Mouse (Mus musculus) kidney, postnatal 14 days (tissue): ENCODE measurements around the gene Lrp3.
"Not testable (repeated sequence)": the region's sequence is repeated elsewhere in the genome, so short reads cannot be mapped to it uniquely, and the experiment has no call there.

Experiments used
- DNase-seq: peaks from one replicate; pipeline ENCODE4 v3.0.0; 2022; ENCODE audit warnings: mixed read lengths

Gene Lrp3

DNA sequence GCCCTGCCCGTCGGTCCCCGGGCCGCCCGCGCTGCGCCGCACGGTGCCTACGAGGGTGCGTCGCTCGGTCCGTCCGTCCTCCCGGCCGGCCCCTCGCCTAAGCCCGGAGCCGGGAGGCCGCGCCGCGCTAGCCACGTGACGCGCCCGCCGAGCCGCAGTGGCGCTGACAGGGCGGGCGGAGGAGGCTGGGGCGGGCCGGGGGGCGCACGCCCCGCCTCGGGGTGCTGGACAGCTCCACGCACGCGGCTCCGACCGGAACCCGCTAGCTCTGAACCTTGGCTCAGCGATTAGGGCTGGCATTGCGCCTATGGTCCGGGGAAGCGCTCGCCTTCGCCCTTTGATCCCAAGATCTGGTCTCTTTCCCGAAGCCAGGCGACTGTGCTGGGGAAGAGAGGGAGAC, at the start of gene Lrp3:
Gene Lrp3, minus strand, starts transcription at position 274 of the 400 bp plus-strand sequence.
- peak; percentile 93 for DNase-seq

DNA sequence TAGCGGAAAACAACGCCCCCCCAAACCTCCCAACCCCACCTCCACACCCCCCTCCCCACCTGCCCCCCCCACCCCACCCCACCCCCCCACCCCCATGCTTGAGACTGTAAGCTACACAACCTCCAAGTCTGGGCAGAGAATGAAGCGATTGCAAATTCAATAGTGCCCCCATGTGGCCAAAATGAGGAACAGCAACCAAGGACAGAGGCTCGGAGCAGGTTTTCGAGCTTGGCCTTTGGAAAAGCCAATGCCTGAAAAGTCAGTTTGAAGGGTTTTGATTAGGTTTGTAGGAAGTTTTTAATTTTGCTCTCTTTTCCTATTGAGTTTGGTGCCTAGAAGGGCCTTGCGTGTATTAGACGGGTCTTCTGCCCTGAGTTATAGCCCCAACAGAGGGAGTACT, 49.4 kb upstream of the Lrp3 start:
- DNase-seq = peak; percentile 61

DNA sequence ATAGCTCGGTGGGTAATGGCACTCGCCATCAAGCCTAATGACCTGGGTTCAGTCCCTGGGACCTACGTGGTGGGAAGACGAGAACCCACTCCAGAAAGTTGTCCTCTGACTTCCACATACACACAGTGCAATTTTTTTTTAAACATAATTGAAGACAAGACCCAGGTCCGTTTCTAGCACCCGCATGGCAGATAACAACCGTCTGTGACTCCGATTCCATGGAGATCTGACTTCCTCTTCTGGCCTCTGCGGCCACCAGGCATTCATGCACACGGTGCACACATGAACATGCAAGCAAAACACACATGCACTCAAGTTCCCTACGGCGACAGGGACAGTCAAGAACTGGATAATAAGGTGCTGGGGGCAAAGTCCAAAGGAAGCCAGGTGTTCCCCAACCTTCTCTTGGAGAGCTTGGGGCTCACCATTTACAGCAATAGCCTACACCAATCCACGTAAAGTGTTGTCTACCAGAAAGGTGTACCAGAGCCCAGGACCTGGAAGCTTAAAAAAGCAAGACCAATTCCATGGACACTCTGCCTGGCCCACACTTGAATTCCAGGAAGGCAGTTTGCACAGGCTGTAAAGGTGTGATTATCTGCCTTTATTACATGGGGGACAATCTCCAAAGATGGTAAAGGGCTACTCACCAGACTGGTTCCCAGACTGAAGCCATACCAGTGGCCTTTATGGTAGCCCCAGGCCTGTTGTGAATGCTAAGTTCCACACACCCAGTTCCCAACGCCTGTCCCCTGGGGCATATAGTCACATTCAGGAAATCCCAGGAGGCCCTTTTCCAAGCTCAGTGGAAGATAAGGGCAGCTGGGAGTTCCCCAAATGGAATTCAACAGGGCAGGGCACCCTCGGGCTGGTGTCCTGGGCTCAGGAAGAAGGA, 48.5 kb upstream of the Lrp3 start:
- DNase-seq = no peak

DNA sequence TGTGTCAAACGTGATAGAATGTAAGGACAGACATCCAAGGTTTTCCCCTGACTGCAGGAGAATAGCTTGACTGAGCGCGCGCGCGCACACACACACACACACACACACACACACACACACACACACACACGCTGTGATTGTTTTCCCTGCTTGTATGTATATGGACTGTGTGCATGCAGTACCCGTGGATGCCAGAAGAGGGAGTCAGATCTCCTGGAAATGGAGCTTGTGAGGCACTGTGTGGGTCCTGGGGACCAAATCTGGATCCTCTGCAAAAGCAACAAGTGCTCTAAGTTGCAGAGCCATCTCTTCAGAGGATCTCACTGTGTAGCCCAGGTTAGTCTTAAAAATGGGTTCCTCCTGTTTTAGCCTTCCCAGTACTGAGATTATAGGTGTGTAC, 44.1 kb upstream of the Lrp3 start:
- no peak for DNase-seq

GRCm38 (mm10) chr7:35258294-35258693, 43.0 kb upstream of the Lrp3 start:
- DNase-seq = peak; percentile 29

GRCm38 (mm10) chr7:35252041-35252558, 36.8 kb upstream of the Lrp3 start:
- peak; percentile 64 for DNase-seq

GRCm38 (mm10) chr7:35237935-35238334, 22.6 kb upstream of the Lrp3 start:
- DNase-seq = not testable (repeated sequence)

- DNase-seq = peak; percentile 73
Observed at GRCm38 (mm10) chr7:35235308-35235707, 20.0 kb upstream of the Lrp3 start.

- peak; percentile 99 for DNase-seq
Observed at GRCm38 (mm10) chr7:35234361-35235245, 19.3 kb upstream of the Lrp3 start.

- no peak for DNase-seq
Observed at GRCm38 (mm10) chr7:35233861-35234260, 18.6 kb upstream of the Lrp3 start.

DNA sequence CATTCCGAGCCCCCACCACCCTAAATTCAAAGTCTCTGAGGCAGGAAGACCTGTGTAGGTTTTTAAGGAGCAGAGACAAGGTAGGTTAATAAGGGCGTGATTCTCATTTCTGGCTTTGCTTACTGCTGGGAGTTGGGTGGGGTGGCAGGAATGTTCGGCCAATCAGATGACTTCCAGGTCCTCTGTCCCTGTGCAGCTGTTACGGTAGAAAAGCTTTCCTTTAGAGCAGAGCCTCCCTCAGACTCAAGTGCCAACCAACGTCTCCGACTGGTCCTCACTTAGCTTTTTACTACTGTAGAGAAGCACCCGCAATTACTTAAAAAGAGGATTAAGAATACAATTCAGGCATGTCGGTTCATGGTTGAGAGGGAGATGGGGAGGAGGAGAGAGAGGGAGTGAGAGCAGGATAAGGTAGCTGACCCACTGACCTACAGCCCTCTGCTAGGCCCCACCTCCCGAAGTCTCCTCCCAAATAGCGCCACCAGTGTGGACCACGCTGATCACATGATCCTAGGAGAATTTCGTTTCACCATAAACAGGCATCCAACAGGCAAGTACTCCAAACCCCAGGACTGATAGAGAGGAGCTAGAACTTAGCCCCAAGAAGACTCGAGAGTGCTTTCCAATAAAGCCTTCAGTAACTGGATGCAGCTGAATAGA, 17.6 kb upstream of the Lrp3 start:
- no peak for DNase-seq

GRCm38 (mm10) chr7:35230333-35230732, 15.0 kb upstream of the Lrp3 start:
- no peak for DNase-seq

GRCm38 (mm10) chr7:35220694-35221365, 5.5 kb upstream of the Lrp3 start:
- DNase-seq = peak; percentile 45

DNA sequence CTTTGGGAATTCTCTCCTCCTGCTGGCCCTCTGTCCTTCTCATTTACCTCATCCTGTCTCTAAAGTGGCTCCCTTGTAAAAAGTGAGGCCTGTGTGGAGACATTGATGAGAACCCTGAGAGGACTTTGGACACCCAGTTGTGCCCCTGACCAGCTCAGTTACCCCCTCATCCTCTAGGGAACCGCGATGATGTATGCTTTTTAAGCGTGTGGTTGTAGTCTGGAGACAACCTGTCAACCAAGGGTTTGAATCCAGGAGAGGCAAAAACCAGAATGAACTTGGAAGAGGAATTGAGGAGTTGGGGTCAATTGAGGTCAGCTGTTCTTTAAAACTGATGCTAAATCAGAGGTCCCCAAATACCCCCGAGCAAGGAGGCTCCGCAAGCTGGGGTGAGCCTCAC, 433 bp upstream of the Lrp3 start:
- DNase-seq = no peak

- DNase-seq = peak; percentile 34
Observed at GRCm38 (mm10) chr7:35214442-35215222, 666 bp downstream of the Lrp3 start.

DNA sequence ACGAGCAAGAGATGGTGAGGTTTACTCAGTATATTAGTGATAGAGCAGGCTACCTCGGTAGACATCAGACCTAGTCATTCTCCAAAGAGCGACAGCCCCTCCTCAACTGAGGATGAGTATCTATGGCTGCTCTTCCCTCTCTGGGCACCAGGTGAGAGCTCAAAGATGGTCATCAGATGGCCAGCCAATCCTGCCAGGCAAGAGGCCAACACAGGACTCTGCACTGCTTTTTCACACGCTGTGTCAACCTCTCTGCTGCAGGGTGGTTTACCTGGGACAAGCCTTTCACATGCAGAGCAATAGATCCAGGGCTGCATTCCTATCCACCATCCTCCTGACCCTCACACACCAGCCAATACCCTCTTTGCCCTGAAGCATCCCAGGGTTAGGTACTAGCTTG, 3.5 kb downstream of the Lrp3 start:
- no peak for DNase-seq

- DNase-seq = no peak
Observed at GRCm38 (mm10) chr7:35199755-35200154, 15.5 kb downstream of the Lrp3 start.

DNA sequence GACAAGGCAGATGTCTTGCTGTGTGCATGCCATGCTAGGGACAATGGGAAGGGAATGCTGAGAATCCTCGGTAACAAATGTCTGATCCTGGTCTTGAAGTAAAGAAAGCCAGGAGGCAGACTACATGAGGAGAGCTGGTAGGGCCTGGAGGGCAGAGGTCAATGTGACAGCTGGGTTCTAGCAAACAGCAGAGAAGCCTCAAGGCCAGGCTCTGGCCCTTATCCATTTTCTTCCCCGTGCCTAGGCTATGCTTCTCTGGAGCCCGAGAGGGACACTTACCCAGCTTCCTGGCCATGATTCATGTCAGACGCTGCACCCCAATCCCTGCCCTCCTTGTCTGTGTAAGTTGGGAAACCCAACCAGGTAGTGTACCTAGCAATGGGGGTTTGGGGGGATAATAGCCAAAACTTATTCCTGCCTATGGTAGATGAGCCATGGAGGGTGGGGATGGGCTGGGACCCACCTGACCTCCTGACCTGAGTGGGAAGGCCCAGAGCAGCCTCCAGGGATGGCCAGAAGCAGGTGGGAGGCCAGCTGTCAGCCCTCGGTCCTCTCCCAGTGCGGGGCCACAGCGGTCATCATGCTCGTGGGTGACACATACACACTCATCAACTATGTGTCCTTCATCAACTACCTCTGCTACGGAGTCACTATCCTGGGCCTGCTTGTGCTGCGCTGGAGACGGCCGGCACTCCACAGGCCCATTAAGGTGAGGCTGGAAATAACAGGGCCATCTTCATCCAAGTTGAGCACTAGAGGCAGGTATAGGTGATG, 16.1 kb downstream of the Lrp3 start:
- DNase-seq = no peak

- no peak for DNase-seq
Observed at GRCm38 (mm10) chr7:35197022-35197421, 18.3 kb downstream of the Lrp3 start.

GRCm38 (mm10) chr7:35191276-35191675, 24.0 kb downstream of the Lrp3 start:
- no peak for DNase-seq

- DNase-seq = no peak
Observed at GRCm38 (mm10) chr7:35189699-35190098, 25.6 kb downstream of the Lrp3 start.
